In the genomic region with DNA sequence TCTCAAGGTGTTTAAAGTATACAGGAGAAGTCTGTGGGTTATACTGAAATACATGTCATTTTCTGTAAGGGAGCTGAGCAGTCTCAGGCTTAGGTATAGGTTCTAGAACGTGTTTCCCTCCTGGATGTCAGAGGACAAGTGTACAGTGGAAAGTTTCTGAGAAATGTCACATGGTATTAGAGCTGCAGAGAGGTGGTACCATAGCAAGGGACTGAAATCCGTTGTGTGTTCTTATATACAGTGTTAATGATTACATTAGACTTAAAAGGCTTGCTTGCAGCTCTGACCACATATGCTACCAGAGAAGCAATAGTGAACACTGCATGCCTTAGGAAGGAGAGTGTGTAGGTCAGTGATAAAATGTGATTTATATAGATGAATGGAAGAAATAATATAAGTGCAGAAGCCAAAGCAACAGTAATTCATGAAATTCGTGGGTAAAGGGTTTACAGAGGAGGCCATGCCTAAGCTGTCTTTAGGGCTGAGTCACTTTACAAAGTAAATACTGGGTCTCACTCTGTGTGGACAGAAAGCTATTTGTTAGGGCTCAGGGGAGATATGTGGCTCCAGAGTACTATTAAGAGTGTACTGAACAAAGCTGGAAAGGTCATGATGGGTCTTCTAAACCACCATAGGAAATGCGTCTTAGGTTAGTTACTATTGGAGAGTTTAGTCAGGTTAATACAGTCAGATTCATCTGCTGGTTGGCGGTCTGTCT, we compare ENCODE assay signal across 21 mouse cellular contexts. TPM values are rescaled to one million over a fixed set of nuclear protein-coding genes. Genes with fewer than 3 reads are reported as not detected.
A peak's percentile ranks its signal among the peaks of the same experiment; 100 is the strongest.
DNase-seq lines count a peak whose midpoint lies in the region; ATAC-seq and TF ChIP-seq lines count a peak whose summit lies in the region.
"Had no signal": no experiment of that assay in that cellular context is flagged by ENCODE, and none has a peak within 500 bp of the region (broad histone marks: within the 10 kb centered on the region; RNA-seq: fewer than 3 reads in every experiment).

No protein-coding gene starts in this region.

- no peak for TF ChIP-seq CTCF in CH12.LX (conservative IDR thresholded peaks at IDR 0.05 in 1 of 2, IDR thresholded peaks at IDR 0.05 in 1 of 2; ENCODE audit: low read depth in 2 of 2, low read length in 2 of 2)
- TF ChIP-seq CTCF in embryonic fibroblast, embryonic 13.5 days (IDR thresholded peaks at IDR 0.05; ENCODE audit: borderline replicate concordance, insufficient read depth, low read length) = no peak

- peaks cover 18% of the 10 kb centered on the region for H3K79me2 ChIP-seq in CH12.LX (replicated peaks; ENCODE audit: control insufficient read depth, extremely low read depth, insufficient read depth, poor library complexity, severe bottlenecking)

- H3K9me3 ChIP-seq in kidney, embryonic 16.5 days (ENCODE audit: low read length) = peaks cover 4% of the 10 kb centered on the region; the same call in 1 of the 2 replicates
- peaks cover 8% of the 10 kb centered on the region for H3K9me3 ChIP-seq in CH12.LX (replicated peaks; ENCODE audit: low read length)
- no peaks in the 10 kb centered on the region for H3K9me3 ChIP-seq in stomach, embryonic 14.5 days (ENCODE audit: control insufficient read depth, low read depth, low read length)
- H3K9me3 ChIP-seq: forebrain, embryonic 10.5 days; G1E; hindbrain, embryonic 15.5 days; kidney, embryonic 15.5 days; limb, embryonic 10.5 days; stomach, embryonic 15.5 days had no signal

- H3K9ac ChIP-seq in kidney, embryonic 16.5 days (replicated peaks; ENCODE audit: low read length) = no peak overlapping the region
- H3K9ac ChIP-seq in CH12.LX (ENCODE audit: insufficient read depth, low read depth) = no peak overlapping the region
- no peak overlapping the region for H3K9ac ChIP-seq in stomach, embryonic 14.5 days (replicated peaks; ENCODE audit: low read depth, low read length)
- H3K9ac ChIP-seq: forebrain, postnatal 0 days; hindbrain, embryonic 15.5 days; kidney, embryonic 15.5 days; stomach, embryonic 15.5 days had no signal

- H3K4me2 ChIP-seq in kidney, embryonic 16.5 days (replicated peaks; ENCODE audit: low read depth, low read length) = no peak overlapping the region
- H3K4me2 ChIP-seq in CH12.LX (ENCODE audit: insufficient read depth, low read depth, poor library complexity, severe bottlenecking) = no peak overlapping the region
- H3K4me2 ChIP-seq in stomach, embryonic 14.5 days (replicated peaks; ENCODE audit: low read depth, low read length) = no peak overlapping the region
- H3K4me2 ChIP-seq: hindbrain, embryonic 15.5 days; kidney, embryonic 15.5 days; midbrain, embryonic 11.5 days; stomach, embryonic 15.5 days had no signal

- ATAC-seq in kidney, embryonic 16.5 days (ENCODE audit: low FRiP score, low TSS enrichment) = peak; percentile 57; the same call in 1 of the 2 replicates
- no peak; the same call in 1 of the 2 replicates for ATAC-seq in stomach, embryonic 14.5 days (ENCODE audit: insufficient number of reproducible peaks, insufficient read depth, low FRiP score, low read depth)
- ATAC-seq: forebrain, postnatal 0 days had no signal

- no peak for TF ChIP-seq POLR2A in CH12.LX (IDR thresholded peaks at IDR 0.05; ENCODE audit: low read depth, low read length)
- TF ChIP-seq POLR2A in embryonic fibroblast, embryonic 13.5 days (IDR thresholded peaks at IDR 0.05; ENCODE audit: low read depth, low read length) = no peak

- dilution Hi-C loops in CH12.LX (cut with MboI; ENCODE audit: extremely low pct_ligation_motif_present, extremely low pct_unique_long_range_greater_than_20kb, low sequenced_read_pairs) = no loop called here

- no peak overlapping the region for H3K27ac ChIP-seq in kidney, embryonic 16.5 days (ENCODE audit: low read length)
- no peak overlapping the region for H3K27ac ChIP-seq in CH12.LX (ENCODE audit: insufficient read depth, low read depth)
- H3K27ac ChIP-seq in embryonic fibroblast, embryonic 13.5 days (ENCODE audit: insufficient read depth, low read length) = peak overlapping the region; percentile 80
- peak overlapping the region; percentile 10; the same call in 1 of the 2 replicates for H3K27ac ChIP-seq in stomach, embryonic 14.5 days (ENCODE audit: low read length)
- H3K27ac ChIP-seq: forebrain, embryonic 10.5 days; hindbrain, embryonic 15.5 days; kidney, embryonic 15.5 days; limb, embryonic 10.5 days; stomach, embryonic 15.5 days had no signal

- 0 out of 2 replicates have a peak, but pooled peaks cover 4% of the 10 kb centered on the region for H3K4me1 ChIP-seq in kidney, embryonic 16.5 days (ENCODE audit: insufficient read depth, low read length)
- peaks cover 6 to 37% of the 10 kb centered on the region in 2 experiments; a peak in 3 of 4 replicates for H3K4me1 ChIP-seq in CH12.LX (ENCODE audit: control insufficient read depth in 1 of 2, insufficient read depth in 2 of 2)
- H3K4me1 ChIP-seq in embryonic fibroblast, embryonic 13.5 days (ENCODE audit: control insufficient read depth, insufficient read depth, low read length) = peaks cover 12% of the 10 kb centered on the region
- H3K4me1 ChIP-seq in stomach, embryonic 14.5 days (ENCODE audit: control insufficient read depth, insufficient read depth, low read length) = no peaks in the 10 kb centered on the region
- H3K4me1 ChIP-seq: forebrain, embryonic 10.5 days; hindbrain, embryonic 15.5 days; kidney, embryonic 15.5 days; limb, embryonic 10.5 days; stomach, embryonic 15.5 days had no signal

- no peak overlapping the region for H3K4me3 ChIP-seq in kidney, embryonic 16.5 days (ENCODE audit: low read length)
- no peak overlapping the region for H3K4me3 ChIP-seq in CH12.LX (replicated peaks in 1 of 3; ENCODE audit: low read depth in 2 of 3, low read length in 2 of 3, poor library complexity in 1 of 3)
- H3K4me3 ChIP-seq in embryonic fibroblast, embryonic 13.5 days (ENCODE audit: insufficient read depth, low read length) = no peak overlapping the region
- no peak overlapping the region for H3K4me3 ChIP-seq in stomach, embryonic 14.5 days (ENCODE audit: low read depth, low read length)
- H3K4me3 ChIP-seq: forebrain, embryonic 10.5 days; hindbrain, embryonic 15.5 days; kidney, embryonic 15.5 days; limb, embryonic 10.5 days; stomach, embryonic 15.5 days had no signal

- in situ Hi-C loops in CH12.LX (cut with MboI; ENCODE audit: low pct_ligation_motif_present, low pct_unique_long_range_greater_than_20kb, low sequenced_read_pairs) = no loop called here

- TF ChIP-seq RAD21 in CH12.LX (IDR thresholded peaks at IDR 0.05; ENCODE audit: low read depth, low read length) = no peak

- no peaks in the 10 kb centered on the region for H3K27me3 ChIP-seq in kidney, embryonic 16.5 days (ENCODE audit: insufficient read depth, low read length)
- no peaks in the 10 kb centered on the region for H3K27me3 ChIP-seq in CH12.LX (replicated peaks)
- no peaks in the 10 kb centered on the region for H3K27me3 ChIP-seq in stomach, embryonic 14.5 days (ENCODE audit: control insufficient read depth, insufficient read depth, low read length)
- H3K27me3 ChIP-seq: hindbrain, embryonic 15.5 days; kidney, embryonic 15.5 days; stomach, embryonic 15.5 days had no signal

- whole genome bisulfite sequencing in kidney, embryonic 16.5 days = 57% methylated on average over 5 of the region's 5 CpGs
- 71% methylated on average over 5 of the region's 5 CpGs for WGBS in stomach, embryonic 14.5 days

- peaks cover 15% of the 10 kb centered on the region; the same call in 1 of the 2 replicates for H3K36me3 ChIP-seq in kidney, embryonic 16.5 days (ENCODE audit: insufficient read depth, low read length)
- peaks cover 6 to 48% of the 10 kb centered on the region in 2 experiments for H3K36me3 ChIP-seq in CH12.LX (replicated peaks in 1 of 2; ENCODE audit: control insufficient read depth in 1 of 2, insufficient read depth in 1 of 2, low read length in 1 of 2)
- peaks cover 11% of the 10 kb centered on the region; the same call in 1 of the 2 replicates for H3K36me3 ChIP-seq in stomach, embryonic 14.5 days (ENCODE audit: control insufficient read depth, insufficient read depth, low read length)

- TF ChIP-seq EP300 in CH12.LX (IDR thresholded peaks at IDR 0.05; ENCODE audit: low read length) = no peak

- no peak for DNase-seq in kidney, adult 11 months
- DNase-seq in CH12.LX (ENCODE audit: extremely low read depth) = no peak
- no peak for DNase-seq in adipocyte (ENCODE audit: low spot score)
- no peak for DNase-seq in cerebellum, postnatal 4 days (ENCODE audit: low spot score in 2 of 2)
- DNase-seq: adrenal gland, postnatal 14 days; cerebellum, adult 2 months; cerebellum, postnatal 25 days; forebrain, postnatal 0 days; lung, postnatal 10 days; right cerebral cortex, postnatal 4 days; thymus, adult 2 months had no signal

TF ChIP-seq in CH12.LX, 34 proteins besides CTCF, POLR2A, EP300 and RAD21:
- TF ChIP-seq TCF12 (IDR thresholded peaks at IDR 0.05; ENCODE audit: low read depth, low read length) = no peak
- 0 out of 2 replicates have a peak, but pooled peaks have one; percentile 21 for TF ChIP-seq CHD1 (IDR thresholded peaks at IDR 0.05; ENCODE audit: low read depth, low read length)
- 0 out of 2 replicates have a peak, but pooled peaks have one; percentile 28 for TF ChIP-seq MAX (IDR thresholded peaks at IDR 0.05; ENCODE audit: low read length)

RNA-seq across cellular contexts. Expression of a gene that starts 17.0 kb away (rescaled TPM):
- polyA plus RNA-seq in kidney, embryonic 16.5 days (2015; fragmentation: Nextera tagmentation; extraction: Ambion mirVana) = 52.1 and 63.1 TPM in 2 replicates
- 19.8 and 23.2 TPM in 2 replicates for total RNA-seq in CH12.LX (2012; rRNA removed)
- total RNA-seq in CH12.LX (2014; rRNA removed) = 25.6 and 31.1 TPM in 2 replicates
- 56.5 and 69.7 TPM in 2 replicates for polyA plus RNA-seq in CH12.LX (2012; ENCODE audit: insufficient read length, low read depth)
- 78.3 and 84.5 TPM in 2 replicates for polyA plus RNA-seq in embryonic fibroblast, embryonic 13.5 days (2011; ENCODE audit: insufficient read length, low read depth, missing spikeins)
- 93.2 and 94.3 TPM in 2 replicates for polyA plus RNA-seq in stomach, embryonic 14.5 days (2014; fragmentation: Nextera tagmentation; extraction: Ambion mirVana)

Comparison
In these comparisons a context has a peak if more than half of its experiments do, and no peak if none do; other contexts are left out.
1. H3K27ac ChIP-seq: peak in embryonic fibroblast, embryonic 13.5 days (single experiment) and stomach, embryonic 14.5 days (single experiment); none in kidney, embryonic 16.5 days (single experiment) and CH12.LX (single experiment).